Mouse (Mus musculus) stomach, embryonic 14.5 days (tissue): ENCODE results near the gene Mybpc3. TPM values are rescaled to one million over a fixed set of nuclear protein-coding genes. Genes with fewer than 3 reads are reported as not detected.

Source experiments
- ATAC-seq: fragments of 200-750 bp; cut with Nextera tagmentation; 2 replicates; pipeline ENCODE4 v1.8.0; 2017; ENCODE audit warnings: low read depth, moderate TSS enrichment; ENCODE audit not compliant: insufficient number of reproducible peaks, insufficient read depth, low FRiP score
- H3K27ac ChIP-seq: fragments of 300-500 bp; sonication (generic); 2 replicates; pipeline ENCODE4 v1.5.1; 2014; ENCODE audit warnings: mild to moderate bottlenecking, low read length, moderate library complexity, mixed read lengths
- H3K27me3 ChIP-seq: fragments of 300-500 bp; sonication (generic); 2 replicates; pipeline ENCODE4 v1.6.1; 2014; ENCODE audit warnings: low read length, control low read depth, mixed read lengths; ENCODE audit not compliant: control insufficient read depth, insufficient read depth
- H3K36me3 ChIP-seq: fragments of 300-500 bp; sonication (generic); 2 replicates; pipeline ENCODE4 v1.6.1; 2014; ENCODE audit warnings: mild to moderate bottlenecking, control low read depth, low read length, moderate library complexity, mixed read lengths; ENCODE audit not compliant: control insufficient read depth, insufficient read depth
- H3K4me1 ChIP-seq: fragments of 300-500 bp; sonication (generic); 2 replicates; pipeline ENCODE4 v1.6.1; 2014; ENCODE audit warnings: low read length, control low read depth, mixed read lengths; ENCODE audit not compliant: control insufficient read depth, insufficient read depth
- H3K4me2 ChIP-seq: fragments of 300-500 bp; sonication (generic); replicated peaks from 2 replicates; pipeline ENCODE4 v1.6.1; 2014; ENCODE audit warnings: low read depth, low read length, control low read depth
- H3K4me3 ChIP-seq: fragments of 300-500 bp; sonication (generic); 2 replicates; pipeline ENCODE4 v1.5.1; 2014; ENCODE audit warnings: low read depth, low read length, control low read depth
- H3K9ac ChIP-seq: fragments of 300-500 bp; sonication (generic); replicated peaks from 2 replicates; pipeline ENCODE4 v1.6.1; 2014; ENCODE audit warnings: low read depth, mild to moderate bottlenecking, control low read depth, low read length, moderate library complexity, mixed read lengths
- H3K9me3 ChIP-seq: fragments of 300-500 bp; sonication (generic); 2 replicates; pipeline ENCODE4 v1.6.1; 2016; ENCODE audit warnings: low read depth, low read length, control low read depth; ENCODE audit not compliant: control insufficient read depth
- WGBS: fragments of 180-500 bp; shearing (Covaris S2); extraction: QIAGEN DNeasy Blood & Tissue Kit; methylation state at CpG from one replicate; pipeline ENCODE4 v1.1.7; 2014; 5-methylcytosine and 5-hydroxymethylcytosine counted together
- polyA plus RNA-seq: library from polyadenylated mRNA; unstranded; fragments of >200 nt; fragmentation: Nextera tagmentation; extraction: Ambion mirVana; gene quantifications from 2 replicates; pipeline ENCODE4 v1.2.1, GENCODE M21; 2014

The Mybpc3 gene
- polyA plus RNA-seq, 1 experiment from 2014 or later: 0.42 TPM

GRCm38 (mm10) chr2:91183711-91184405 is 65.9 kb downstream of the Mybpc3 start, which contains the start of gene Madd:
Gene Madd (minus strand): TSS chr2:91183837.
- no peak for ATAC-seq

More at GRCm38 (mm10) chr2:91183711-91184405, 65.9 kb downstream of the Mybpc3 start, which contains the start of gene Madd:
- peak within 1 kb of the TSS; percentile 77 for H3K27ac ChIP-seq
- H3K27me3 ChIP-seq: no peaks in the 10 kb centered on the region
- H3K4me1 ChIP-seq: peaks cover 4% of the 10 kb centered on the region; the same call in 1 of the 2 replicates
- H3K9ac ChIP-seq: peak within 1 kb of the TSS; percentile 57
- H3K9me3 ChIP-seq: no peaks in the 10 kb centered on the region
- 61% methylated on average over 15 of the region's 15 CpGs for WGBS
- H3K4me3 ChIP-seq: peak within 1 kb of the TSS; percentile 95
- H3K4me2 ChIP-seq: peak within 1 kb of the TSS; percentile 52
- H3K36me3 ChIP-seq: no peaks in the 10 kb centered on the region

Other genes with a start within 250 kb of the Mybpc3 start
- gene C1qtnf4, start 232.3 kb upstream of the Mybpc3 start, polyA plus RNA-seq: 10.8 and 12.9 TPM in 2 replicates
- gene Kbtbd4, start 213.4 kb upstream of the Mybpc3 start, polyA plus RNA-seq: 30.3 and 37.0 TPM in 2 replicates
- gene Ndufs3, start 213.3 kb upstream of the Mybpc3 start, polyA plus RNA-seq: 216 and 220 TPM in 2 replicates
- 71.0 and 75.1 TPM in 2 replicates for gene Celf1, start 177.8 kb upstream of the Mybpc3 start, polyA plus RNA-seq
- 1.3 and 1.6 TPM in 2 replicates for gene Rapsn, start 82.5 kb upstream of the Mybpc3 start, polyA plus RNA-seq
- gene Psmc3, start 64.1 kb upstream of the Mybpc3 start, polyA plus RNA-seq: 302 and 313 TPM in 2 replicates
- 42.8 and 45.8 TPM in 2 replicates for gene Slc39a13, start 47.7 kb upstream of the Mybpc3 start, polyA plus RNA-seq
- 6.0 and 6.1 TPM in 2 replicates for gene Spi1, start 35.8 kb upstream of the Mybpc3 start, polyA plus RNA-seq
- gene Madd, start 65.7 kb downstream of the Mybpc3 start, polyA plus RNA-seq: 11.8 and 19.7 TPM in 2 replicates
- 0.36 and 1.4 TPM in 2 replicates for gene Nr1h3, start 84.7 kb downstream of the Mybpc3 start, polyA plus RNA-seq
- gene Acp2, start 84.7 kb downstream of the Mybpc3 start, polyA plus RNA-seq: 26.5 and 32.3 TPM in 2 replicates
- gene Ddb2, start 118.8 kb downstream of the Mybpc3 start, polyA plus RNA-seq: 19.9 and 22.7 TPM in 2 replicates
- 40.9 and 44.4 TPM in 2 replicates for gene Pacsin3, start 137.8 kb downstream of the Mybpc3 start, polyA plus RNA-seq
- 65.1 and 75.7 TPM in 2 replicates for gene Arfgap2, start 146.8 kb downstream of the Mybpc3 start, polyA plus RNA-seq